Mouse (Mus musculus) T-helper 1 cell (primary cell): ENCODE data around the gene Insig2.

Experiments used
- in situ Hi-C: fragments of 300-600 bp; cut with MboI, MseI; formaldehyde crosslinking; loops from one replicate; pipeline ENCODE4 v1.15.1; 2025; ENCODE audit warnings: high pct_unique_total_duplicates

The Insig2 gene

DNA sequence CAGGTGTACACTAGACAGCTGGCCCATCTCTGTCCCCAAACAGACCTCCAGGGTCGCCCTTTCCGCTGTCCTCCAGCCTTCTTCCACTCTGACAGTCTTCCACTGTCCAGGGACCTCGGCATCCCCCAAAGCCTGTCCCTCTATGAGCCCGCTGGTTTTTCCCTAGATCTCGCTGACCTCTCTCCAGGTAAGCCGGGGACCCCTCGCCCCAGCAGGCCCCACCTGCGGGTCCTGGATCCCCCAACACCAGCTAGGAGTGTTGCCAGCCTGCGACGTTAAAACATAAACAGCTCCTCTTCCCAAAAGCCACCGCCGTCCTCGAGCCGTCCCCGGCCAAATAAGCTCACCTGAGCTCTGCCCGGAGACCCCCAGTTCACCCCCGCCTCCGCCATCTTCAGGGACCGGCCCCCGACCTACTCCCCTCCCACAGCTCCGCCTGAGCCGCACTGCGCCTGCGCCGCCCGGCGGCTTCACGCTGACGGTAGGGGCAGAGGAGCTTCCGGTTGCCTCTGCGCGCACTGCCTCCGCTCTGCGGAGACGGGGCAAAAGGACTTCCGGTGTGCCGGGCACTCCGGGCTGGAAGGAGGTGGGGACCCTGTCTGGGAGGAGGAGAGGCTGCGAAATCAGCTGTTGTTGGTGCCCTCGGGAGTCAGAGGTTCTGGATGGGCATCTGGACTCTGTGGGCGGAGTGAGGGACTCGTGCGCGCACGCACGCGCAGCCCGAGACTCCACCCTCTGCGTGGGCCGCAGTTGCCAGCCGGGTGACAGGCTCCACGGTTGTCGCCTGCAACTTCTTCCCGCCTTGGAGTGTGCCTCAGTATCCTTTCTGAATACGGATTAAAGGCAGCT is 4.8 kb downstream of the Insig2 start:
- in situ Hi-C loops, result no loop called here

DNA sequence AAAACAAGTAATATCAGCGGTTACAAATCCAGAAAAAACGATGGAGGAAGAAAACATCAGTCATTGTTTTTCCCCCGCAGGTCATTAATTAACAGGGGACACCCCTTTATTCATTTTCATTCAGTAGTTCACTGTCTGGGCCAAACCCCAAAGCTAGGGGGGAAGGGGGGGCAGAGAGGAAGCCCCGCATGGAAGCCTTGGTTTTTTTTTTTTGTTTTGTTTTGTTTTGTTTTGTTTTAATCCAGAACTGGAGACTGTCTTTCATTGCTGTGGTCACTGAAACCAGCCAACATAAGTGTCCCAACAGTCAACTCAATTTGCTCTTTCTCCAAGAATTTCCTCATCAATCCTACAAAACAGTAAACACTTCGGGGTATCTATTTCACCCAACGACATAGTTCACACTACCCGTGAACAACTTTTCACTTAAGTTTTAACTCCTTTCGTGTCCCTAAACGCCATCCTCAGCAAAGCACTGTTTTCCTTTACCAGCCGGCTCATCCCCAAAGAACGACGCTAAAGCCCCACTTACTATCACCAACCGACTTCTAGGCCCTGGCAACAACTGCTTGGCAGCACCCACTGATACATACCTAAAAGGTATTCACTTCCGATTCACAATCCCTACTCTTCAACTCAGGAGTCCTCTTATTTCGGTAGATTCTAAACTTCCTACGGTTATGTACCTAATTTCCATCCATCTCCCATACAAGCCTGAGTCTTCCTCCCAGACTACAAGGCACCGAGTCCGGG is 5.6 kb downstream of the Insig2 start:
- in situ Hi-C loops, result no loop called here

DNA sequence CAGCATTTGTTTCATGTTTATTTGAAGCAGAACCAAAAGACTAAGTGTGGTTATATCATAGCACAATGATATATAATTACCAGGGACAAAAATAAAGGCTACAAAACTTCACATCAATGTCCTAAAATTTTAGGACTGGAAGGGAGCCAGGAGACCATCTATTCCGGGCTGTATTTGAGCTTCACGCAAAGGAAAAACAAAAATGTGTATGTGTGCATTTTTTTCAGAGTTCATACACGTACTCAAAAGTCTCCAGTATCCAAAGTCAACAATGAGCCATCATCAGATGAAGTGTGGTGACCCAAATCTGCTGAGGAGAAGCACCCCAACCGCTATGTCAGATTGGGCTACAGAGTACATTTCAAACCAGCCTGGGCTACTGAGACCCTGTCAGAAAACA is 8.9 kb downstream of the Insig2 start:
- in situ Hi-C loops, result no loop called here

DNA sequence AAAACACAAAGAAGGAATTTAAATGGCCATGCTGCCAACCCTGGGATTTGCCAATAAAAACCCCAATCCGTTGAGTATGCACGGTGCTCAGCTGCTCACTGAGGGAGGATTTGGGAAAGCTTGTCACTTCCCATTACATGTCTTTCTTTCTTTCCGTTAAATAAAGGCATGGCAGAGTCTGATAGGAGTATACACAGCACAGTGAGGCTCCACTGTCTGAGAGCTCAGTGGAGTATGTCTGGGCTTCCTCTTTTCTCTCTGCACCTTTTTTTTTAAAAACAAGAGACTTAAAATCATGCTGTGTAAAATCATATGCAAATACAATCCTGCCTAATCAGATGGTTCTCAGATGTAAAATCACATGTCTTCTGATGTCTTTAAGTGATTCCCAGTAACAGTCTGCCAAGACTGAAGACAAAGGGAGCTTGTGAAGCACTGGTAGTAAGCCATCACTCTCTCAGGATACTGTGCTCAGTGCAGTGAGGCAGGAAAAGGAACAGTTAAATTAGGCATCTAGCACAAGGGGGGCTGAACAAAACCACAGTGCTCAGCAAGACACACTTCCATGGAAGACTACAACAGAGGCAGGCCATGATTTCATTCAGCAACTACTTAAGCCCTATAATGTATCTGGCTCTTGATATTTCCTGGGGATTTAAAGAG is 17.5 kb downstream of the Insig2 start:
- in situ Hi-C loops, result no loop called here

GRCm38 (mm10) chr1:121313181-121313580 is 19.2 kb downstream of the Insig2 start:
- in situ Hi-C loops, result no loop called here

- in situ Hi-C loops, result no loop called here
Measured at GRCm38 (mm10) chr1:121312326-121312725, 20.1 kb downstream of the Insig2 start.

DNA sequence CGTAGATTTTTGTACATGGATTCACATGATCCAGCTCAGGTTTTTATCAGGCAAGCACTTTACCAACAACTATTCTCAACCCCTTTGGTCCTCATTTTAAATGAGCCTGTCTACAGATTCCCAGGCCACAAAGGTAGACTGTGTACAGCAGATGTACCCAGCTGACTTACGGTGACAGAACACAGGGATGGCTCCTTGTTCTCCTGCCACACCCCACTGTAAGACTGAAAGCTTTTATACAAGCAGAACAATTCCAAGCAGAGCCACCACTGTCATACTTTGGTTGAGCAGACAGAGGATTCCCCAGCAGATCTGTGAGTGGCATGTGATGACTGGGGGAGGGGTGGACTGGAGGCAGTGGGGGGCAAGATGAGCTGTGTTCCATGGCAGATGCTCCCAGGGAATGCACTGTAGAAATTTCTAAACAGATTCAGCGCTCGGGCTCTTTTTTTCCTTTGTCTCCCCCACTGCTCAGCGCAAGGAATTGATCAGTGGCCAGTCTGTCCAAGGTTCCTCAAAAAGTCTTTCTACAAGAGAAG is 35.6 kb downstream of the Insig2 start:
- in situ Hi-C loops, result no loop called here

- in situ Hi-C loops, result no loop called here
Measured at GRCm38 (mm10) chr1:121293571-121293970, 38.8 kb downstream of the Insig2 start.

DNA sequence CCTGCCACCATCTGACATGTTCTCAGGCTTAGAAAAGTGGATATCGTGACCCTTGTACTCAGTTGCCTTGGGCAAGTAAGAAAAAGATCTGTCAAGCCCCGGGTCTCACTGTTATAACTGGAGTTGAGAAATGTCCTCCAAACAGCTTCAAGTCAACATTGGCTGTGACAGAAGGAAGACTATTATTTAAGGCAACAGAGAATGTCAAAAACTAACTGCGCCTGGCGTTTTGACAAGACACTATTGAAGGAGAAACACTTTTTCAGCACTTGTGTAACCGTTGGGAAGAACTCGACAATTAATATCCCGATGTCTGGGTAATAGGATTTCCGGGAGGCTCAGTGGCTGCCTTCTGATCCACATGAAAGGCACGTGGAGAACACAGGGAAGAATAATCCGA is 41.5 kb downstream of the Insig2 start:
- in situ Hi-C loops, result no loop called here

DNA sequence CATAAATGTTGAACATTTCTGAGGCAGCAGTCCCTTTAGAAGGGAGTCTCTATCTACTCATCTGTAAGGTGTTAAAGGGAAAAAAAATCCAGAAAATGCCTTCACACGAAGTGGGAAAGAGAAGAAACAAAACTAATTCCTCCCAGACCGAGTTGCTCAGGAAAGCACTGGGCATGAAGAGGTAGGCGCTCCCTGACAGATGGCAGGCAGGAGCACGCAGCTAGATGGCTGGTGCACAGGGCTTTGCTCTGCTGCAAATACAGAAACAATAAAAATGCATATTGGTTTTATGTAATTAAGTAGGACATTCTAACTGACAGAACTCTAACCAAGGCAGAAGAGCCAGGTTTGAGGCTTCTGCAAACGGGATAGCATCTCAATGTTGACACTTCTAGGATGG is 42.0 kb downstream of the Insig2 start:
- in situ Hi-C loops, result no loop called here

- in situ Hi-C loops, result no loop called here
Measured at GRCm38 (mm10) chr1:121284197-121284596, 48.2 kb downstream of the Insig2 start.

DNA sequence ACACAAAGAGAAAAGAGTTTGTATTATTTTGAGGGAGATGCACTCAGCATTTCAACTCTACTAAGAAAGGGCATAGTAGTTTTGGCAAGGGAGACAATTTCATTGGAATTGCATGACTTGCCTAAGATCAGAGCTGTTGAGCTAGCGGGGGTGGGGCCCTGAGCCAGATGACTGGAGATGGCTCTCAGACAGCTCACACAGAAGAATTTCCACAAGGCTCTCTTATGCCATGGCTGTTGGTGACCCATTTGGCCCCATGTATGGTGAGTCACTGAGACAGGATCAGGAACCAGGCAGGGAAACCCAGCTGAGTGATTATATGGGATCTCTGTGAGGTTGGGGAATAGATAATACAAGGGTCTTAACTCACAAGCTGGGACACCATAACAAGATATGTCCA is 51.9 kb downstream of the Insig2 start:
- in situ Hi-C loops, result no loop called here

GRCm38 (mm10) chr1:121278370-121278769 is 54.0 kb downstream of the Insig2 start:
- in situ Hi-C loops, result no loop called here

DNA sequence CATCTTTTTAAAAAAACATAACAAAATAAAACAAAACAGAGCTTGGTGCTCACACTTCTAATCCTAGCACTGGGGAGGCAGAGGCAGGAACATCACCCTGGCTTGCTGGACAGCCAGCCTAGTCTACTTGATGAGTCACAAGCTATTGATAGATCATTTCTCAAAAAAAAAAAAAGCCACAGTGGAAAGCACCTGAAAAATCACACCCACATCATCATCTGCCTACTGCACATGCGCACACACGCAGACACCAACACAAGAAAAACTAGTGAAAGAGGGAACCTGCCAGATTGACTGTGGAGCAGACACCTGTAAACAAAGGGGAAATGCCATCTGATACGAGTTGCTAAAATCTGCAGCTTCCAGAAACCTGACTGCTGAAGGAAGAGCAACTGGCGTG is 54.9 kb downstream of the Insig2 start:
- in situ Hi-C loops, result no loop called here

DNA sequence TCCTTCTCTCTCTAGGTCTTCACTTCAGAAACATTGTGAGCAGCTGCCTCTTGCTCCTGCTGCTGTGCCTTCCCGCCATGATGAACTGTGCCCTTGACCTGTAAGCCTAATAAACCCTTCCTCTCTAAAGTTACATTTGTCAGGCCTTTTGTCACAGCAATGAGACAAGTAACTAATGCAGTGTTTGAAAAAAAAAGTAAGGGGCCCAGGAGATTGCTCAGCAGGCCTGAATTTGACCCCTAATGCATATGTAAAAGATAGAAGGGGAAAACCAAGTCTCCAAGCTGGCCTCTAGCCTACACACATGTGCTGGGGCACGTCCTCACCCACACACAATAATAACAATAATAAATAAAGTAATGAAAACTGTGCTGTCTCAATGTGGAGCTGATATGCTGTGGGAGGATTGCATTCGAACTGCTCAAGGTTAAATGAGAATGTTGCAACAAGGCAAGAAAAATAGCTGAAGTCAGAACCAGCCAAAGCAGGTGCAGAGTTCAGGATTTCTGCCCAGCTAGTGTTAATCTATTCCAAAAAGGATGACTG is 56.4 kb downstream of the Insig2 start:
- in situ Hi-C loops, result no loop called here

- in situ Hi-C loops, result no loop called here
Measured at GRCm38 (mm10) chr1:121260171-121260741, 72.1 kb downstream of the Insig2 start.
